Mouse (Mus musculus): ENCODE measurements around the gene Cpne6. TPM values are rescaled to one million over a fixed set of nuclear protein-coding genes. Genes with fewer than 3 reads are reported as not detected.

The Cpne6 gene
- polyA plus RNA-seq (2014; fragmentation: Nextera tagmentation; extraction: Ambion mirVana): 0.99 and 1.7 TPM in 2 replicates

GRCm38 (mm10) chr14:55510125-55510731 is at the start of gene Cpne6:
Cpne6 (plus strand) TSS chr14:55510445.
- no peak within 1 kb of the TSS for H3K4me3 ChIP-seq (ENCODE audit: low read depth, low read length)
- H3K4me2 ChIP-seq (ENCODE audit: low read depth): no peak within 1 kb of the TSS
- 73% methylated on average over 21 of the region's 22 CpGs for WGBS
- H3K27ac ChIP-seq (ENCODE audit: low read depth, low read length): no peak within 1 kb of the TSS
- ATAC-seq (ENCODE audit: insufficient read depth, low FRiP score, low TSS enrichment) (no peak), DNase-seq (ENCODE audit: low spot score) (no peak)
- H3K27me3 ChIP-seq (ENCODE audit: control insufficient read depth, insufficient read depth, low read length): no peaks in the 10 kb centered on the region
- no peak within 1 kb of the TSS for H3K9ac ChIP-seq (ENCODE audit: low read length)
- no peaks in the 10 kb centered on the region for H3K4me1 ChIP-seq (ENCODE audit: control insufficient read depth, insufficient read depth, low read length)
- no peaks in the 10 kb centered on the region for H3K9me3 ChIP-seq (ENCODE audit: control insufficient read depth, low read length)
- no peaks in the 10 kb centered on the region for H3K36me3 ChIP-seq (ENCODE audit: control insufficient read depth, insufficient read depth, low read length)

GRCm38 (mm10) chr14:55461757-55462156 is 48.5 kb upstream of the Cpne6 start:
- Histone ChIP-seq H3K9ac (ENCODE audit: low read length) (no peak overlapping the region), H3K27me3 (ENCODE audit: control insufficient read depth, insufficient read depth, low read length) (no peaks in the 10 kb centered on the region), H3K9me3 (ENCODE audit: control insufficient read depth, low read length) (no peaks in the 10 kb centered on the region), H3K4me2 (ENCODE audit: low read depth) (no peak overlapping the region), H3K4me3 (ENCODE audit: low read depth, low read length) (no peak overlapping the region), H3K4me1 (ENCODE audit: control insufficient read depth, insufficient read depth, low read length) (no peaks in the 10 kb centered on the region), H3K27ac (ENCODE audit: low read depth, low read length) (no peak overlapping the region), H3K36me3 (ENCODE audit: control insufficient read depth, insufficient read depth, low read length) (no peaks in the 10 kb centered on the region)
- WGBS: 62% methylated on average over 4 of the region's 4 CpGs
- ATAC-seq (ENCODE audit: insufficient read depth, low FRiP score, low TSS enrichment) (no peak), DNase-seq (ENCODE audit: low spot score) (no peak)

- Histone ChIP-seq H3K27ac (ENCODE audit: low read depth, low read length) (no peak overlapping the region), H3K4me2 (ENCODE audit: low read depth) (no peak overlapping the region), H3K36me3 (ENCODE audit: control insufficient read depth, insufficient read depth, low read length) (no peaks in the 10 kb centered on the region), H3K27me3 (ENCODE audit: control insufficient read depth, insufficient read depth, low read length) (no peaks in the 10 kb centered on the region), H3K4me1 (ENCODE audit: control insufficient read depth, insufficient read depth, low read length) (no peaks in the 10 kb centered on the region), H3K9me3 (ENCODE audit: control insufficient read depth, low read length) (no peaks in the 10 kb centered on the region), H3K9ac (ENCODE audit: low read length) (no peak overlapping the region), H3K4me3 (ENCODE audit: low read depth, low read length) (no peak overlapping the region)
- ATAC-seq (ENCODE audit: insufficient read depth, low FRiP score, low TSS enrichment) (no peak), DNase-seq (ENCODE audit: low spot score) (no peak)
- WGBS: 84% methylated on average over 4 of the region's 4 CpGs
These were observed 43.8 kb upstream of the Cpne6 start for GRCm38 (mm10) chr14:55466481-55466880.

- DNase-seq (ENCODE audit: low spot score) (no peak), ATAC-seq (ENCODE audit: insufficient read depth, low FRiP score, low TSS enrichment) (no peak)
- WGBS: 86% methylated on average over 7 of the region's 7 CpGs
- Histone ChIP-seq H3K9me3 (ENCODE audit: control insufficient read depth, low read length) (no peaks in the 10 kb centered on the region), H3K4me3 (ENCODE audit: low read depth, low read length) (no peak overlapping the region), H3K4me2 (ENCODE audit: low read depth) (no peak overlapping the region), H3K9ac (ENCODE audit: low read length) (no peak overlapping the region), H3K4me1 (ENCODE audit: control insufficient read depth, insufficient read depth, low read length) (no peaks in the 10 kb centered on the region), H3K36me3 (ENCODE audit: control insufficient read depth, insufficient read depth, low read length) (no peaks in the 10 kb centered on the region), H3K27ac (ENCODE audit: low read depth, low read length) (no peak overlapping the region), H3K27me3 (ENCODE audit: control insufficient read depth, insufficient read depth, low read length) (no peaks in the 10 kb centered on the region)
These were observed 43.1 kb upstream of the Cpne6 start for GRCm38 (mm10) chr14:55467108-55467507.

- H3K36me3 ChIP-seq (ENCODE audit: control insufficient read depth, insufficient read depth, low read length): no peaks in the 10 kb centered on the region
- DNase-seq (ENCODE audit: low spot score): no peak
- H3K9ac ChIP-seq (ENCODE audit: low read length): no peak overlapping the region
- H3K27ac ChIP-seq (ENCODE audit: low read depth, low read length): no peak overlapping the region
- no peaks in the 10 kb centered on the region for H3K27me3 ChIP-seq (ENCODE audit: control insufficient read depth, insufficient read depth, low read length)
- no peak overlapping the region for H3K4me2 ChIP-seq (ENCODE audit: low read depth)
- WGBS: 94% methylated on average over 2 of the region's 2 CpGs
- H3K4me3 ChIP-seq (ENCODE audit: low read depth, low read length): no peak overlapping the region
- H3K4me1 ChIP-seq (ENCODE audit: control insufficient read depth, insufficient read depth, low read length): no peaks in the 10 kb centered on the region
- H3K9me3 ChIP-seq (ENCODE audit: control insufficient read depth, low read length): no peaks in the 10 kb centered on the region
- ATAC-seq (ENCODE audit: insufficient read depth, low FRiP score, low TSS enrichment): no peak
These were observed 41.9 kb upstream of the Cpne6 start for GRCm38 (mm10) chr14:55468301-55468741.

GRCm38 (mm10) chr14:55469041-55469440 is 41.2 kb upstream of the Cpne6 start:
- WGBS: 89% methylated on average over 2 of the region's 2 CpGs
- DNase-seq (ENCODE audit: low spot score) (no peak), ATAC-seq (ENCODE audit: insufficient read depth, low FRiP score, low TSS enrichment) (no peak)
- H3K27me3 ChIP-seq (ENCODE audit: control insufficient read depth, insufficient read depth, low read length): no peaks in the 10 kb centered on the region
- H3K36me3 ChIP-seq (ENCODE audit: control insufficient read depth, insufficient read depth, low read length): no peaks in the 10 kb centered on the region
- H3K4me3 ChIP-seq (ENCODE audit: low read depth, low read length): no peak overlapping the region
- no peaks in the 10 kb centered on the region for H3K9me3 ChIP-seq (ENCODE audit: control insufficient read depth, low read length)
- no peaks in the 10 kb centered on the region for H3K4me1 ChIP-seq (ENCODE audit: control insufficient read depth, insufficient read depth, low read length)
- no peak overlapping the region for H3K9ac ChIP-seq (ENCODE audit: low read length)
- no peak overlapping the region for H3K4me2 ChIP-seq (ENCODE audit: low read depth)
- no peak overlapping the region for H3K27ac ChIP-seq (ENCODE audit: low read depth, low read length)

GRCm38 (mm10) chr14:55469821-55470220 is 40.4 kb upstream of the Cpne6 start:
- H3K9me3 ChIP-seq (ENCODE audit: control insufficient read depth, low read length): no peaks in the 10 kb centered on the region
- ATAC-seq (ENCODE audit: insufficient read depth, low FRiP score, low TSS enrichment): no peak
- no peak overlapping the region for H3K4me2 ChIP-seq (ENCODE audit: low read depth)
- H3K4me1 ChIP-seq (ENCODE audit: control insufficient read depth, insufficient read depth, low read length): no peaks in the 10 kb centered on the region
- no peak overlapping the region for H3K4me3 ChIP-seq (ENCODE audit: low read depth, low read length)
- no peak for DNase-seq (ENCODE audit: low spot score)
- no peak overlapping the region for H3K9ac ChIP-seq (ENCODE audit: low read length)
- no peak overlapping the region for H3K27ac ChIP-seq (ENCODE audit: low read depth, low read length)
- H3K27me3 ChIP-seq (ENCODE audit: control insufficient read depth, insufficient read depth, low read length): no peaks in the 10 kb centered on the region
- 88% methylated on average over 6 of the region's 6 CpGs for WGBS
- no peaks in the 10 kb centered on the region for H3K36me3 ChIP-seq (ENCODE audit: control insufficient read depth, insufficient read depth, low read length)

- H3K4me1 ChIP-seq (ENCODE audit: control insufficient read depth, insufficient read depth, low read length): no peaks in the 10 kb centered on the region
- no peak overlapping the region for H3K9ac ChIP-seq (ENCODE audit: low read length)
- no peak overlapping the region for H3K4me3 ChIP-seq (ENCODE audit: low read depth, low read length)
- H3K9me3 ChIP-seq (ENCODE audit: control insufficient read depth, low read length): no peaks in the 10 kb centered on the region
- DNase-seq (ENCODE audit: low spot score): no peak
- 12% methylated on average over 10 of the region's 10 CpGs for WGBS
- ATAC-seq (ENCODE audit: insufficient read depth, low FRiP score, low TSS enrichment): no peak
- no peaks in the 10 kb centered on the region for H3K27me3 ChIP-seq (ENCODE audit: control insufficient read depth, insufficient read depth, low read length)
- no peak overlapping the region for H3K4me2 ChIP-seq (ENCODE audit: low read depth)
- no peaks in the 10 kb centered on the region for H3K36me3 ChIP-seq (ENCODE audit: control insufficient read depth, insufficient read depth, low read length)
- H3K27ac ChIP-seq (ENCODE audit: low read depth, low read length): no peak overlapping the region
These were observed 39.4 kb upstream of the Cpne6 start for GRCm38 (mm10) chr14:55470806-55471205.

- 72% methylated on average over 2 of the region's 2 CpGs for WGBS
- ATAC-seq (ENCODE audit: insufficient read depth, low FRiP score, low TSS enrichment): no peak
These were observed 34.6 kb upstream of the Cpne6 start for GRCm38 (mm10) chr14:55475654-55476053.

More at GRCm38 (mm10) chr14:55475654-55476053, 34.6 kb upstream of the Cpne6 start:
- H3K9me3 ChIP-seq (ENCODE audit: control insufficient read depth, low read length): no peaks in the 10 kb centered on the region
- H3K4me3 ChIP-seq (ENCODE audit: low read depth, low read length): no peak overlapping the region
- no peak overlapping the region for H3K4me2 ChIP-seq (ENCODE audit: low read depth)
- H3K27ac ChIP-seq (ENCODE audit: low read depth, low read length): no peak overlapping the region
- no peaks in the 10 kb centered on the region for H3K36me3 ChIP-seq (ENCODE audit: control insufficient read depth, insufficient read depth, low read length)
- DNase-seq (ENCODE audit: low spot score): no peak
- no peaks in the 10 kb centered on the region for H3K4me1 ChIP-seq (ENCODE audit: control insufficient read depth, insufficient read depth, low read length)
- H3K27me3 ChIP-seq (ENCODE audit: control insufficient read depth, insufficient read depth, low read length): no peaks in the 10 kb centered on the region
- no peak overlapping the region for H3K9ac ChIP-seq (ENCODE audit: low read length)
